Mouse (Mus musculus) spleen, adult 2 months (tissue): ENCODE results near the gene Eps8l1. TPM values are rescaled to one million over a fixed set of nuclear protein-coding genes. Genes with fewer than 3 reads are reported as not detected.

ENCODE experiments used
- DNase-seq, 2 experiments: peaks; one replicate each; pipeline versions ENCODE4 v3.0.0 to v3.0.0-alpha.2; 2012 to 2021; ENCODE audit warnings: low spot score in 2 of 2, low read depth in 1 of 2
- H3K27ac ChIP-seq: fragments of 200-500 bp; 2 replicates; pipeline ENCODE4 v1.5.1; 2012; ENCODE audit warnings: low read length, inconsistent platforms; ENCODE audit not compliant: insufficient read depth
- H3K27me3 ChIP-seq: fragments of 200-500 bp; 2 replicates; pipeline ENCODE4 v1.6.1; 2012; ENCODE audit warnings: mild to moderate bottlenecking, moderate library complexity, low read length, inconsistent platforms; ENCODE audit not compliant: control insufficient read depth, insufficient read depth
- H3K36me3 ChIP-seq: fragments of 200-500 bp; 2 replicates; pipeline ENCODE4 v1.6.1; 2012; ENCODE audit warnings: mild to moderate bottlenecking, low read length, inconsistent platforms; ENCODE audit not compliant: control insufficient read depth, insufficient read depth
- H3K4me1 ChIP-seq: fragments of 200-500 bp; 2 replicates; pipeline ENCODE4 v1.6.1; 2011; ENCODE audit warnings: inconsistent platforms; ENCODE audit not compliant: control insufficient read depth, insufficient read depth, insufficient read length
- H3K4me3 ChIP-seq: fragments of 200-500 bp; 2 replicates; pipeline ENCODE4 v1.5.1; 2011; ENCODE audit warnings: mild to moderate bottlenecking, inconsistent platforms; ENCODE audit not compliant: insufficient read depth, insufficient read length; ENCODE audit errors: extremely low read depth
- CTCF ChIP-seq: fragments of 200-500 bp; IDR thresholded peaks from 2 replicates; pipeline ENCODE4 v1.5.1; 2011; ENCODE audit warnings: mild to moderate bottlenecking, inconsistent platforms; ENCODE audit not compliant: insufficient read depth, insufficient read length, insufficient replicate concordance; ENCODE audit errors: extremely low read depth
- POLR2A ChIP-seq: fragments of 200-500 bp; IDR thresholded peaks from 2 replicates; pipeline ENCODE4 v1.6.1; 2011; ENCODE audit warnings: low read depth, low read length, inconsistent platforms
- WGBS: fragments of 180-500 bp; shearing (Covaris S2); methylation state at CpG from one replicate; pipeline ENCODE4 v1.1.7; 2018; 5-methylcytosine and 5-hydroxymethylcytosine counted together
- polyA plus RNA-seq: library from polyadenylated mRNA; depleted of rRNA; stranded (reverse); fragments of >200 nt; gene quantifications from 2 replicates; pipeline ENCODE4 v1.2.3, GENCODE M21; 2012

Eps8l1 gene
- polyA plus RNA-seq, 1 experiment: 0.18 TPM

GRCm38 (mm10) chr7:4513829-4514712 is 53.6 kb downstream of the Eps8l1 start:
- 88% methylated on average over 6 of the region's 6 CpGs for WGBS
- H3K4me1 ChIP-seq: peaks cover 2% of the 10 kb centered on the region; the same call in 1 of the 2 replicates
- H3K4me3 ChIP-seq: no peak overlapping the region
- TF ChIP-seq CTCF (no peak), POLR2A (no peak)
- no peak overlapping the region for H3K27ac ChIP-seq
- no peaks in the 10 kb centered on the region for H3K36me3 ChIP-seq
- DNase-seq: no peak
- H3K27me3 ChIP-seq: no peaks in the 10 kb centered on the region

GRCm38 (mm10) chr7:4515853-4516252 is 55.4 kb downstream of the Eps8l1 start:
- Histone ChIP-seq H3K4me1 (peaks cover 2% of the 10 kb centered on the region; the same call in 1 of the 2 replicates), H3K36me3 (no peaks in the 10 kb centered on the region), H3K27ac (no peak overlapping the region), H3K27me3 (no peaks in the 10 kb centered on the region), H3K4me3 (no peak overlapping the region)
- no peak for TF ChIP-seq CTCF
- no peak for TF ChIP-seq POLR2A
- WGBS: 84% methylated on average over 6 of the region's 6 CpGs
- no peak for DNase-seq

GRCm38 (mm10) chr7:4516332-4517050 is 56.0 kb downstream of the Eps8l1 start, which contains the start of gene Tnnt1:
Gene Tnnt1, minus strand, starts transcription at chr7:4516382.
- WGBS: 58% methylated on average over 4 of the region's 4 CpGs
- no peak for DNase-seq
- Histone ChIP-seq H3K4me3 (no peak within 1 kb of the TSS), H3K27ac (no peak within 1 kb of the TSS), H3K4me1 (peaks cover 2% of the 10 kb centered on the region; the same call in 1 of the 2 replicates), H3K36me3 (no peaks in the 10 kb centered on the region), H3K27me3 (no peaks in the 10 kb centered on the region)
- TF ChIP-seq CTCF (no peak), POLR2A (no peak)

- 7% methylated on average over 1 of the region's 1 CpGs for WGBS
- Histone ChIP-seq H3K27ac (peak overlapping the region; percentile 11; the same call in 1 of the 2 replicates), H3K36me3 (no peaks in the 10 kb centered on the region), H3K27me3 (no peaks in the 10 kb centered on the region), H3K4me3 (no peak overlapping the region), H3K4me1 (peaks cover 2% of the 10 kb centered on the region; the same call in 1 of the 2 replicates)
- TF ChIP-seq POLR2A (no peak), CTCF (no peak)
- DNase-seq: no peak
These were observed 58.0 kb downstream of the Eps8l1 start for GRCm38 (mm10) chr7:4518487-4518886.

GRCm38 (mm10) chr7:4521231-4522003 is 60.9 kb downstream of the Eps8l1 start:
- TF ChIP-seq CTCF: no peak
- no peak for TF ChIP-seq POLR2A
- Histone ChIP-seq H3K4me3 (no peak overlapping the region), H3K36me3 (no peaks in the 10 kb centered on the region), H3K27ac (no peak overlapping the region), H3K4me1 (peaks cover 2% of the 10 kb centered on the region; the same call in 1 of the 2 replicates), H3K27me3 (no peaks in the 10 kb centered on the region)
- DNase-seq: no peak
- WGBS: 40% methylated on average over 32 of the region's 32 CpGs

GRCm38 (mm10) chr7:4522292-4522691 is 61.8 kb downstream of the Eps8l1 start:
- DNase-seq: no peak
- H3K36me3 ChIP-seq: no peaks in the 10 kb centered on the region
- H3K27me3 ChIP-seq: no peaks in the 10 kb centered on the region
- TF ChIP-seq POLR2A (no peak), CTCF (no peak)
- WGBS: 76% methylated on average over 6 of the region's 6 CpGs
- no peak overlapping the region for H3K4me3 ChIP-seq
- no peak overlapping the region for H3K27ac ChIP-seq
- H3K4me1 ChIP-seq: peaks cover 2% of the 10 kb centered on the region; the same call in 1 of the 2 replicates
